Mouse (Mus musculus) layer of hippocampus, adult 2 months (tissue): ENCODE results near the gene Timm13. TPM values are rescaled to one million over a fixed set of nuclear protein-coding genes. Genes with fewer than 3 reads are reported as not detected.
A peak's percentile ranks its signal among the peaks of the same experiment; 100 is the strongest.

ENCODE experiments used
- DNase-seq, 2 experiments: peaks; one replicate each; pipeline ENCODE4 v3.0.0; 2022; ENCODE audit warnings: low spot score in 2 of 2
- H3K27ac ChIP-seq: fragments of 200-600 bp; 2 replicates; pipeline ENCODE4 v1.8.1; 2022
- H3K4me3 ChIP-seq: fragments of 200-600 bp; 2 replicates; pipeline ENCODE4 v1.8.1; 2022; ENCODE audit warnings: mild to moderate bottlenecking
- CTCF ChIP-seq: fragments of 200-600 bp; conservative IDR thresholded peaks from 2 replicates; pipeline ENCODE4 v1.8.1; 2022; ENCODE audit warnings: antibody characterized with exemption, mild to moderate bottlenecking, moderate library complexity
- total RNA-seq, 2 experiments: library from RNA; stranded (reverse); gene quantifications; 2 replicates each; pipeline ENCODE4 v1.2.3; 2021

The Timm13 gene
- total RNA-seq, 2 experiments from 2014 or later: 134 to 145 TPM

DNA sequence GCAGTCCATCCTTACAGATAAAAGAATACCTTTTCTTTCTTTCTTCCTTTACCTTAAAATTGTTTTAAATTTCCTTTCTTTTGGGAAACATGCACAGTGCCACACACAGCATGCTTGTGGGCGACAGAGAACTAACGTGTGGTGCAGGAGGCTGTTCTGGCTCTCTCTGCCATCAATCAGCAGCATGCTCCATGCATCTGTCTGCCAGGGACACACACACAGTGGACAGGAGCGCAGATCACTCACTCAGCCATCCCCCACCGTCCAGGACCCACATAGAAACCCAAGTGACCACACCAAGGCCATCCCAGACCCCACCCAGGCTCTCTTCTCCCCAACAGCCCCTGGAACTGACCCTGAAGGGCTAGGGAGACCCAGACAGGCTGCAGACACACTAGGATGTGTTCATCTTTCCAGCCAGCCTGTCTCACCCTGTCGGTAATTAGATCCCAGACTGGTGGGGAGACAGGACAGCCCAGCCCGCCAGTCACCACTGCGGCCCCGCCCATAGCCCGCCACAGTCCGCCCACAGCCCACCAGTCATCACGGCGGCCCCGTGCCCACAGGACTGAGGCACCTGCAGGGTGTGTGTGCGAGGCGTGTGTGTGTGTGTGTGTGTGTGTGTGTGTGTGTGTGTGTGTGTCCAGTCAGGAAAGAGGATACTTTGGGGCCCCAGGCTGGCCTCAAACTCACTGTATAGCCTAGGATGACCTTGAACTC lies 38.2 kb upstream of the Timm13 start:
- TF ChIP-seq CTCF: no peak
- Histone ChIP-seq H3K27ac (peak overlapping the region; percentile 14; the same call in 1 of the 2 replicates), H3K4me3 (no peak overlapping the region; the same call in 1 of the 2 replicates)
- no peak for DNase-seq

DNA sequence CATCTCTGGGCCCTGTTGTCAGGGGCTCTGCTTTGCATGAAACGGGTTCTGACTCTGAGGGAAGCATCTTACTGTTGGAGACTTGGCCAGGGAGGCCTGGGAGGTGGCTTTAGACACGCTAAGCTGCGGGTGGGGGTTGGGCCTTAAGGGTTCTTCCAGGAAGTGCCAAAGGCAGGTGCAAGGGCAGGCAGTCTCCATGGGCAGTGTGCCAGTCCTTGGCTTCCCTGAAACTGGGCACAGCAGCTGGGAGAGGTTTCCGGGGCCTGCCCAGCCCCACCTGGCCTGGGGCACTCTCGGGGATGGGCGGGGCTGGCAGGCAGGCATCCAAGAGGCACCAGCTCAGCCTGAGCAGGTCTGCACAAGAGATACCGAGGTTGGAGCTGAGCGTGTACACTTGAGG lies 36.9 kb upstream of the Timm13 start:
- no peak for DNase-seq
- Histone ChIP-seq H3K27ac (no peak overlapping the region), H3K4me3 (no peak overlapping the region)
- TF ChIP-seq CTCF: no peak

GRCm38 (mm10) chr10:80936810-80937164 lies 36.0 kb upstream of the Timm13 start:
- DNase-seq: no peak
- Histone ChIP-seq H3K4me3 (peak overlapping the region; percentile 30; the same call in 1 of the 2 replicates), H3K27ac (no peak overlapping the region)
- TF ChIP-seq CTCF: no peak

- no peak for TF ChIP-seq CTCF
- Histone ChIP-seq H3K4me3 (peak overlapping the region; percentile 30), H3K27ac (peak overlapping the region; percentile 40)
- peak; percentile 34 to 51 for DNase-seq
These were observed 35.5 kb upstream of the Timm13 start for GRCm38 (mm10) chr10:80936135-80936809.

GRCm38 (mm10) chr10:80935698-80936097 lies 34.9 kb upstream of the Timm13 start:
- DNase-seq: no peak

DNA sequence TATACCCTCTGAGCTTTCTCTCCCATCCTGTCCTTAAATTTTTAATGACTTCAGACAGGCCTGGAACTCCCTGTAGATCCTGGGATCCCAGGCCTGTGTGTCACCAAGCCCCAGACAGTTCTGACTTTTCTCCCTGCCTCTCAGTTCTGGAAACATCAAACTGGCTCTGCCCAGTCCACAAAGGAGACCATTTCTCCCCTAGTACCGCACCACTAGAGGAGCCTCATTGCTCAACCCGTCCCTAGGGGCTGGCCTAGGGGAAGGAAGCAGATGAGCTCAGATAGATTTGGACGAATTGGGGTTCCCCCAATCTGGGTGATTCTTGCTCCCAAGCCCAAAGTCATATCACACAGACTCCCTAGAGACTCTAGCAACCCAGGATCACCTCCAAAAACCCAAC lies 34.5 kb upstream of the Timm13 start:
- no peak overlapping the region for H3K4me3 ChIP-seq
- no peak for DNase-seq
- H3K27ac ChIP-seq: no peak overlapping the region
- TF ChIP-seq CTCF: peak; percentile 19; the same call in 1 of the 2 replicates

More at GRCm38 (mm10) chr10:80935698-80936097, 34.9 kb upstream of the Timm13 start:
- no peak overlapping the region; the same call in 1 of the 2 replicates for H3K4me3 ChIP-seq
- TF ChIP-seq CTCF: no peak
- no peak overlapping the region for H3K27ac ChIP-seq

DNA sequence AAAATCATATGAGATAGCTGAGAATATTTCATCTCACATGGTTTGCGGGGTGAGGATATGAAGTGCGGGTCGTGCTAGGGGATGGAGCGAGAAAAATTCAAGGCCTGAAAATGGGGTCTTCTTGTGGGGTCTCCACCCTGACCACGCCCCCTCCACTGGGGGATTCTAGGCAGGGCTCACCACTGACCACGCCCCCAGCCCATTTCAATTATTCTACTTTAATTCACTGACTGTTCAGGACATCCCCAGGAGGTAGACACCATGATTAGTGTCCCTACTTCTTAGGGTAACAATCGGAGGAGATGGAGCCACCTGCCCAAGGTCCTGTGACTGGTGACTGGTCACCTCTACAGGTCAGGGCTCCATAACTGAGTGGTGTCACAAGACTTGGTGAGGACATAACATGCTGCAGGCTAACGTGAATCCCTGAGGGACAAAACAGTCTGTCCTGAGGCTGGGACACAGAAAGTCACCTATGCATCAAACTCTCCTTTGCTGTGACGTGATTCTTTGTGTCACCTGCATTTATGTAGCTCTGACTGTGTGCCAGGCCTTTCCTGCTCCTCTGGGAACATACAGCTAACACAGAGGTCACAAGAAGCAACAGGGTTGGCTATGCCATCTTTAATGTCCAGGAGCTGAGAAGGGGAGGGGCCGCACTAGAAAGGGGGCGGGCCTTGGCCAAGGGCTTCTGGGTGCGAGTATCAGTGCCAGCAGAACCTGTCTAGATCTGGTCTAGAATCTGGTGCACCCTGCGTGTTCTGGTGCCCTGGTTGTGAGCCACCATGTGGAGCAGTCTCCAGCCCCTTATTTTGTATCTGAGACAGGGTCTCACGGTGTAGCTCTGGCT lies 33.6 kb upstream of the Timm13 start:
- Histone ChIP-seq H3K4me3 (no peak overlapping the region), H3K27ac (no peak overlapping the region)
- no peak for TF ChIP-seq CTCF
- DNase-seq: no peak

DNA sequence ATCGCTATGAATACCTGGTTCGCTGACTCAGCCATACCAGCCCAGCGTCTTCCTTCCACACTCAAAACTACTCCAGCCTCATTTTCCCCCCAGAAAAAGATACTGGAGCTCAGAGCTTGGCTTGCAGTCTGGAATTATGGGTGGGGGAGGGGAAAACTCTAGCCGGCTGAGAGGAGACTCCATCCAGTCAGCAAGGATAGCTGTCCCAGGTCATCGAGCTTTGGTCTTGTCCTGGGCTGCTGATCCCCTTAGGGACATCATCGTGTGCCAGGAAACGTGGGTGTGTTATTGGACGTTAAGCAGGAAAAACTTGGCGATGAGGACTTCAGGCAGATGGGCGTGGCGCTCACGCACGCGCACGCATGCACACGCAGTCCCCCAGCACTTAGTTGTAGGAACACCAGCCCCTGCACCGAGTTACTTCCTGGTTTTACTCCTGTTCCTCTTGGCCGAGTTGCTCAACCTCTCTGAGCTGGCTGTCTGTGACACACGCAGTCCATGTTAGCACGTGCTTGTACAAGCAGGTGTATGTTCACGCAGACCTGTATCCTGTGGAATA lies 32.7 kb upstream of the Timm13 start:
- no peak overlapping the region for H3K27ac ChIP-seq
- no peak for DNase-seq
- TF ChIP-seq CTCF: no peak
- peak overlapping the region; percentile 32; the same call in 1 of the 2 replicates for H3K4me3 ChIP-seq

DNA sequence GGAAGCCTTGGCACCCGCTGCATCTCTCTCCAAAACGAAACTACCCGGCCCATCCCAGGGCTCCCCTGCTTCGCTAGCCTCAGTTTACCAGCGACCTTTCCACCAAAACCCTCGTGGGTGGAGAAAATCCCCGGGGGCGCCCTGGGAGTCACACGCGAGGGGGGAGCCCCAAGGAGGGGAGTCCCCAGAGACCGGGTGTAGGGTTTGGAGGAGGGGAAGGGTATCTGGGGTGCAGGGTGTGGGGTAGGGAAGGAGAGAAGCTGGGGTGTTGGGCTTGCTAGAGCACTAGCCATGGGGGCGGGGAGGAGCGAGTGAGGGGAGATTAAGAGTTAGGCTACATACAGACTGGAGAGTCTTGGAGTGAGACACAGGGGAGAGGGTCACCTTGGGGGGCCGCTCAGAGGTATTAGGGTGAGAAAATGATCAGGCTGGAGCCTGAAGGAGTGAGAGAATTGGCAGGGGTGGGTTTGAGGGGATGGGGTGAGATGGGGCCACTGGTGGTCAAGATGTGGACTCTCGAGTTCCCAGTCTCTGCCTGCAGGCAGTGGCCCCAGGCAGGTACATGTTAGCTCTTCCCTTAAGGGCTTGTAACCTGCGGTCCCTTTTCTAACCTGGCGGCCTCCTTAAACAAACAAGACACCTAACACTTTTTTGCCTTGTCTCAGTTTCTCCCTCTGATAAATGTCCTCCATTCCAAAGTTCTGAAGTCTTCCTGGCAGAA lies 32.1 kb upstream of the Timm13 start:
- peak overlapping the region; percentile 65 for H3K4me3 ChIP-seq
- DNase-seq: no peak
- TF ChIP-seq CTCF: no peak
- no peak overlapping the region; the same call in 1 of the 2 replicates for H3K27ac ChIP-seq

DNA sequence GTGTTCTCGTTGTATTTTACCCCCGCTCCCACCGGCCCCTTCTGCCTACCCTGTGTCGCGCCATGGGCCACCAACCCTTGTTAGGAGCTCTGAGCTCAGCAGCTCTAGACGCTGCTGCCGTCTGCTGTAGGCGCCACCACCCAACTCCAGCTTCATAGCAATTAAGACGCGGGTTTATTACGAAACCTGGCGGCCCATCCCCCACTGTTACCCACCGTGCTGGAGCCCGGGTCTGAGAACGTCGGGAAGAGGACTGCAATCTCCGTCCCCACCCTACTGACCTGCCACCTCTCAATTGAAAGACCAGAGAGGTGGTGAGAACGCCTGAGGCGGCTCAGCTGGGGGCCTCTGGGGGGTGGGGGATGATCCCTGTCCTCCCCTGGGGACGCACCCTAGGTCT lies 31.4 kb upstream of the Timm13 start:
- TF ChIP-seq CTCF: no peak
- Histone ChIP-seq H3K27ac (no peak overlapping the region; the same call in 1 of the 2 replicates), H3K4me3 (peak overlapping the region; percentile 65)
- no peak for DNase-seq

DNA sequence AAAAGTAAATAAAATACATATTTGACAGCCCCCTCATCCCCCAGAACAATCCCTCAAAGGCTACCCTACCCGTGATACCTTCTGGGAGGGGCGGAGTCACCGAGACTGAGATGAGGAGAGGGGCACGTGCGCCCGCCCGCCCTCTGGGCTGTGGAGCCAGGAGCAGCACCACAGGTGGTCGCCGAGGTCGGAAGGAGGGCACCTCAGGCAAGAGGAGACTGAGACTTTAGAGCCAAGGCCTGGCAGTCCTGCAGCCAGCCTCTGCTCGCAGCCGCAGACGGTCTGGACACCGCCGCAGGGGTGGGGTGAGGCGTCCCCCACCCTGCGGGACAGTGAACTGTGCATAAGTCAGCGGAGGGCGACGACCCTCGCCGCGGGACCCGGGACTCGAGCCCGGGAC lies 30.9 kb upstream of the Timm13 start:
- H3K4me3 ChIP-seq: peak overlapping the region; percentile 65
- H3K27ac ChIP-seq: 0 out of 2 replicates have a peak overlapping the region, but pooled peaks have one; percentile 88
- no peak for TF ChIP-seq CTCF
- DNase-seq: no peak

- H3K27ac ChIP-seq: peak overlapping the region; percentile 88; the same call in 1 of the 2 replicates
- TF ChIP-seq CTCF: no peak; the same call in 1 of the 2 replicates
- DNase-seq: peak in 1 of 2 experiments; percentile 26
- H3K4me3 ChIP-seq: peak overlapping the region; percentile 65
These were observed 30.4 kb upstream of the Timm13 start for GRCm38 (mm10) chr10:80931153-80931671.
